Mouse (Mus musculus) right cerebral cortex, postnatal 25 days (tissue): Measurements from ENCODE around the gene Gm49396.

ENCODE experiments used
- DNase-seq: peaks from one replicate; pipeline ENCODE4 v3.0.0; 2022

Gm49396 gene

DNA sequence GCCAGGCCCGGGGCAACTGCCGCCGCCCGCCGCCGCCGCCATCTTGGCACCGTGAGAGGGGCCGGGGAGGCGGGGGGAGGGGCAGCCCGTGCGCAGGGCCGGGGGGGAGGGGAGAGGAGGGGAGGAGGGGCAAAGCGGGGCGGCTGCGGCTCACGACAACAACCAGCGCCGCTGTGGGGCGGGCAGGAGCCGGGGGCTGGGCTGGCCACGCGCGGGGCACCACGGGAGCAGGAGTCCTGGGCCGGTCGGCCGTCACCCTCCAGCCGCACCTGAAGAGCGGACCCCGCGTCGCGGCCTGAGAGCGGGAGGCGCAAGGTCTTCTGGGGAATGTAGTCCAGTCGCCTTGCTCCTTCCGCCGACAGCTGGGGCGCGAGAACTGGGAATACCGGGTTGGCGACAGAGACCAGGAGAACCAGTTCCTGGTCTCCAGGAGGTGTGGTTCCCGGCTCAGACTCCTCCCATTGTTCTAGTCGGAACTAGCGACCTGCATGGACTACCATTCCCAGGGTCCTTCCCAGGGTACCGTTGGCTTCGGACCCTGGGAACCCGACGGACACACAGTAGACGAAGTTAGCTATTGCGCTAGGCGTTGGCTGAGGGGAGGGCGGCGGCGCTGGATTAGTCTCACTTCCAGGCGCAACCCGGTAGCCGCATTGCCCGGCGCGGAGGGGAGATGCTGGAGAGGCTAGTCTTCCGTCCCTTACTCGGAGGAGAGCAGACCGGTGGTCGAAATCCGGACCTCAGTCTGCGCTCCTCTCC lies 25.7 kb downstream of the Gm49396 start, which contains the start of gene Kmt2b:
Gene Kmt2b, minus strand, starts transcription at position 51 of the 759 bp plus-strand sequence.
- DNase-seq, result peak; percentile 98

DNA sequence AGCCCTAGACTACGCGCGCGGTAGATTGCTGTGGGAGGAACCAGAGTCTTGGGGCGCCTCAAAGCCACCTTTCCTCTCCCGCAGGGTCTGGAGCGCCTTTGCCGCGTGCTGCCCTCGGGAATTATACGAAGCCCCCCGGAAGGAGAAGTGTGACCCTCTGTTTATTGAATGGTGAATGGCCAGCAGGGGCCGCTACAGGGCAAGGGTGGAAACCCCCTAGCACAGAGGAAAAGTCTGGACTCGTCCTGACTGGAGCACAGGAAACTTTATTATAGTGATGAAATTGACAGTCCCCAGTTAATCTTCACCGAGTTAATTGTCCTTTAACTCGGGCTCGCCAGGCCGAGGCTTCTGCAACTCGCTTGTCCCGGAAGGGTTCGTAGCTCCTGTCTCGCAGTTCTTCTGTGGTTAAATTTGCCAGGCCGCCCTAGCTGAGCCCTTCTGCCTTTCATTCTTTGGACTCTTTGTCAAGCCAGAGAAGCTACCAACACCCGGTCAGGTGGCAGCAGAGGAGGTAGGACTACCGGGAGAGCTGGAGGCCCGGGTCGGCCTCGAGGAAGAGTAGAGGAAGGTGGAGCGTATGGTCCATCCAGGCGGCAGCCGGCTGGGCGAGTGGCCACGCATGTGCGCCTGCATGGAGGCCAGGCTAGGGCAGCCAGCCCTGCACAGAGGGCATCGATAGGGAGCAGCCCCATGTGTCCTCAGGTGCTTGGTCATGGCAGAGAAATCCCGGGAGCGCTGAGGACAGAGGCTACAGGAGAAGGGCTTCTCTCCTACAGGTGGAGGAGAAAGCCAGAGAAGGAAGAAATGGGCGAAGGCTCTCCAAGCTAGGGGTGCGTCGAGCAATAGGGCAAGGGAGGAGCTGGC lies 26.5 kb downstream of the Gm49396 start:
- DNase-seq, result peak; percentile 78

DNA sequence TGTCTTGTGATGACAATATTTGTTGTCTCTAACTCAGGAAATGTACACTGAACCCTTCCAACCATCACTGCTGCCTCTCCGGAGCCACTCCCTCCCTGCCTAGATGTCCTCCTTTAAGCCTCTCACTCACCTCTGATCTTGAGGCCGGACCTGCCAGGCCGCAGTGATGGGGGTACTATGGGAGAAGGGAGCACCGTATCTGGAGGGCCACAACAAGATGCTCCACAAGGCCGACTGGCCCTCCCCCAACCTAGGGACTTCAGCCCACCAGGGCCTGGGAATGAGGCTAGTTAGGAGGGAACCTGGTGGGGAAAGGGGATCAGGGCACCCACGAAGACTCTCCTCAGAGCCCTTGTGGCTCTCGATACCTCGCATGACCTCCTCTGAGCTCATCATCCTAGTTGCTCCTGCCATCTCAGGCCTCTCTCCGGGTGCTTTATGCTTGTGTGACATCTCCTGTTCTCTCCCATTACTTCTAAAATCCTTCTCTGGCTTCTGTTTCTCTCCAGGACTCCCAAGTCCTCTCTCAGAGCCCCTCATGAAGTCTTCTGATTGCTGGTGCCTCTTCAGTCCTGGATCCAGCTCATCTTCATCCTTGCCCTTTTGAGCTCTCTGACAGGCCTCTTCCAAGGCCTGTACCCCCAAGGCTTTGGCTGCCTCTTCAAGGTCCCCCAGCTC lies 27.9 kb downstream of the Gm49396 start:
- no peak for DNase-seq

DNA sequence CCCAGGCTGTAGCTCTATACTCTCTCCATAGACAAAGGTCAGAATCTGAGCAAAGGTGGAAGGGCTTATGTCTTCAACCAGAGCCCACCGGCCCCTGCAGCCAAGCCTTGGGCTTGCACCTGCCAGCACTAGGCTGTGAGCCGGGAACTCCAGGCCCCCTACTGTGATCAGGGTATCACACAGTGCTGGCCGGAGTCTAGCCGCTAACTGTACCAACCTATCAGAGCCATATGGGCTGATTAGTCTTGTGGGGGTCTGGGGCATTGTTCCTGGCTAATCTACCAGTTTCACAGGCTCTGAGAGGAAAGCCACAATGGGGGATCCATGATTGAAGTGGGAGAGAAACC lies 28.4 kb downstream of the Gm49396 start:
- no peak for DNase-seq

DNA sequence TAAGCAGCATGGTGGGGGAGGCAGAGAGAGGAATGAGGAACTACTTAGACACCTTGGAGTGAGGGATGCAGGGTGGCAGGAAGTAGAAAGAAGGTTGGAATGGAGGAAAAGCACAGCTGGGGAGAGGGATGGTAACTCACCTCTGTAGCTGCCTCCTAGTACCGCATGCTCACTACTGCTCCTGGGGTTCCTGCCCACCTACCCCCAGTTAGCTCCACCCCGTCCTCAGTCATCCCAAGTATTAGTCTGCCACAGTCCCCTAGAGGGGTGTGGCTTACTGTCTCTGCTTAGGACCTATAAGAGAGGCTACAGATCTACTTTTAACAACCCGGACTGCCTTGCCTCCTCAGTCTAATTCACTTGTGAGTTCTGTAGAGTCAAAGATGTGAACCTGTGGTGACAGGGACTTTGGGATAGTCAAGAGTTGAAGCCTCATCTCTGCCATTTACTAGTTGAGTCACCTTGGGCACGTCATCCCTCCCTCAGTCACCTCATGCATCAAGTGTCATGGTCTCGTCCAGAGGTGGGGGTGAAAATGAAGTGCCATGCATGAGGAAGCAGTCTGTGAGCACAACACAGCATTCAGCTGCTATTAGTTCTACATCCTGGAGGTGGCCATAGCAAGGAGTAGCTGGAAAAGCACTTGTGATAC lies 29.8 kb downstream of the Gm49396 start:
- DNase-seq, result no peak

DNA sequence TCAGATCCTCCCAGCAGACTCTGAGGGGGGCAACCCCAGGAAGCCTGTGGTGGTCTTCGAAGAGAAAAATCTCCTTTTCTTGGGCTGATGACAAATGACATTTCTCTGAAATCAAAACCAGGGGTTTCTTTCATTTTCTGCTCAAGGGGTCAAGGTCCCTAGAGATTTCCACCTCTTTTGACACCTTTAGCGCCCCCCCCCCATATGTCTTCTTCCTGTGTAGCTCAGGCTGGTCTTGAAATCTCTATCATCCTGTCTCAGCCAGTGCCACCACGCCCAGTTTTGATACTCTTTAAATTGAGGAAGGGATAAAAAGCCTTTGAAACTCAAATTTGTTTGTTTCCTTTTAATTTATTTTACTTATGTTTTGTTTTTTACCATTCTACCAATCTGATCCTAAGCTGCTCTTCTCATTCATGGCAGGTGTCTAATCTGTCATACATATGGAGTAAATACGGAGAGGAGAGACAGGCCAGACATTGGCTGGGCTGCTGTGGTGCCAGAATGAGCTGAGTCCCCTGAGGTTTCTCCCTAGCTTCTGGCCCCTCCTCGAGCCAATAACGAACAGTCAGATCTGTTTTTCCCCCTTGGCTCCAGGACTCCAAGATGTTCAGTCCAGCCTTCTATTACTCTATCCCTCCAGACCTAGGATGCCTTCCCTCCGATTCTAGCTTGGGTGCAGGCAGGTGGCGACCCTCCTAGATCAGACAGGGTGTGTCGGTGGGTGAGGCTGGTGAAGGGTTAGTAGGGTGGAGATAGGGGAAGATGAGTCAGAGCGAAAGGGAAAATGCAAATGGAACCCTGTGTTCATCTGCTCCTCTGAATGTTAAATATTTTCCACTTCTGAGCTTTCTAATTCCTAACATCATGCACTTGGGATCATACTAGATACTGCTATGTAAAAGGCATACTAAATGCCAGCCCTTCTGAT lies 30.7 kb downstream of the Gm49396 start:
- DNase-seq, result no peak

DNA sequence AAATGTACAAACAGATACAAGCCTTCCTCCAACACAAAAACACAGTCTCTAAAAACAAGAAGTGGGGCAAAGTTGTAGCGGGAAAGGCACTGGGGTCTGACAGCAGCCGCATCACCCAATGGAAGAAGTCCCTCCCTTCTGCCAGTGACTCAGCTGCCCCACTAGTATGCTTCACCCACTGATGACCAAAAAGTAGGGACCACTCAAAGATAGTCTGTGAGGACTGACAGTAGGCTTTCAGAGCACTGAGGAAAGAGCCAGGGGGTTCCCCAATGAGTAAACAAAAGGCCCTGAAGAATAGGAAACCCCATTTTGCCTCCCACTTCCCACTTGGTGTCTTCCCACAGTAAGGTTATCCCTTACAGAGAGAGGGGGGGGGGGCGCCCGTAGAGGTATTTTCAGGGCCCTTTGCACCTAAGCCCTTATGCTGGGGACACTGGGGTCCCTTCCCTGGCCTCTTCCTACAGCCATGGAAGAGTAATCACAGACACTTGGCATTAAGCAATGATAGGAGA lies 31.4 kb downstream of the Gm49396 start:
- DNase-seq, result no peak

DNA sequence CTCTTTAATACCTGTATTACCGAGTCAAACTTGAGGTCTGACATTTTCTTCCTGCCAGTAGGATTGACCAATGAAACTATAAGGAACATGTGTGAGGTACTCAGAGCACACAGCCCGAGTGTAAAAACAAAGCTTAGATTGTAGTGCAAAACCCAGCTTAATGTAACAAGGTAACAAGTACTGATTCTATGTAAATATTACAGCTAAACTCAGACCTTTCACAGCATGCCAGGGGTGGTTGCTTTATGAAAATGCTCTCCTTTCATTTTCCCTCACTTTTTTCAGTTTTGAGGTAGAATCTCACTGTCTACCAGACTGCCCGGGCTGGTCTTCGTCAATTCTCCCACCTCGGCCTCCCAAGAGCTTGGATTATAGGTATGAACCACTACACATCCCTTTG lies 32.9 kb downstream of the Gm49396 start:
- DNase-seq, result no peak

DNA sequence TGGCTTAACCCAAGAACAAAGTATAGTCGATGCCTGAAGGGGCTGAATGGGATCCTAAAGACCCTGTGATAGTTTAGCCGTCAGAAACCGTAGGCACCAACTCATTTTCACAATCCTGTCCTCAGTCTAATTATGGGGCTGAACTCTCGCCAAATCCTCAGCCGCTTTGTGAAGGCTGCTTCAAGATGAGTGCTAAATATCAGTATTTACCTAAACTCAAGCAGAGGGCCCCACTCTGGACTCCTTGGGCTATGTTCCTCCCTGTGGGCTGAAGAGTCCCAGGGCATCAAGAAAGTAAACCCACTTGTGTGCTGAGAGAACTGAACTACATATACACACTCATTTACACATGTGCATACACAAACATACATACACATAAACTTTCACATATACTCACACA lies 33.7 kb downstream of the Gm49396 start:
- no peak for DNase-seq

DNA sequence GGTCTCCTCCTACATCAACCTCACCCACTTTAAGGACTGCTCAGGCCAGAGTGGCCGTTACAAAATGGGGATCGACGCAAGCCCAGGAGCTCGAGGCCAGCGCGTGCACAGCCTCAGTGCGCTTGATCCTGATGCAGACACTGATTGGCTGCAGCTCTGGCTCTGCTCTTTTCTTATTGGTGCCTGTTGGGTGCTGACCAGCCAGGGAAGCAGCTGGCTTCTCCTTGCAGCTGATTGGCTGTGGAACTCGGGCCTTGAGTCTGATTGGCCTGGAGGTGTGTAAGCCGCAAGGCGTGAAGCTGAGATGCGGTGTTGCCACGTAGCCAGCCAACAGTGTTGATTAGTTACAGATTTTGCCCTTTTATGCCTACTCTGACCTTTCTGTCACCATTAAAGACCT lies 35.6 kb downstream of the Gm49396 start, which contains the start of gene Zbtb32:
Gene Zbtb32, minus strand, starts transcription at position 124 of the 400 bp plus-strand sequence.
- no peak for DNase-seq

DNA sequence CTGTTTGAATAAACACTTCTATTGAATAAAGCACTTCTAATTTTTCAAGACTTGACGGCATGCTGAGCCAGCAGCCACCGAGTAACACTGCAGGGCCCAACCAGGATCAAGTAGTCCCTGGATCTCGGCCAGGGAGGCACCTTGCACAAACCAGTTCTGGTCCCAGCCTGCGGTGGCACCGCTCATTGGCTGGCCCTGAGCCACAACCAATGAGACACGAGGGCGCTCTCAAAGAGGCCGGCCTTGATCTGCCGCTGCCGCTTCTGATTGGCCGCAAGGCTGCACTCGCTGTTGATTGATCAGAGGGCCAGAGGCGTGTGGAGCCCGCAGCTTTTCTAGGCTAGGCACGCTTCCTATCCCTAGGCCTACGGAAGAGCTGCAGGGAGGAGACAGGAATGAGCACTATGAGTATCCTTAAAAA lies 36.8 kb downstream of the Gm49396 start:
- DNase-seq, result peak; percentile 88

DNA sequence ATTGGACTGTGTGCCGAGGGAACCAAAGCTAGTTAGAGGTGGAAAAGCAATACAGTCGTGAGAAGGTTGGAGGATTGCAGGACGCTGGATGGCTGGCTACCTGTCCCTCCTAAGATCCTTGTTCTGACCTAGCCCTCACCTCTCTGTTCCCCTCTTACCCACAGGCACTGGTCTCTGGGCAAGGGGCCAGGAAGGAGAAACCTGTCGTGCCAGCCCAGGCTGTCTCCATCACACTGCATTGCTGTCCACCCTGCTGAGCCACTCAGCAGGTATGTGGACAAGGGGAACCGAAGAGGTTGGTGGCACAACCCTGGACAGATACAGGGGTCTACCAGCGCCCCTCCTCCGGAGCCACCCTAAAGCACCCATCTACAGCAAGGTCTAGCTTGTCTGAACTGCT lies 37.5 kb downstream of the Gm49396 start:
- DNase-seq, result no peak

DNA sequence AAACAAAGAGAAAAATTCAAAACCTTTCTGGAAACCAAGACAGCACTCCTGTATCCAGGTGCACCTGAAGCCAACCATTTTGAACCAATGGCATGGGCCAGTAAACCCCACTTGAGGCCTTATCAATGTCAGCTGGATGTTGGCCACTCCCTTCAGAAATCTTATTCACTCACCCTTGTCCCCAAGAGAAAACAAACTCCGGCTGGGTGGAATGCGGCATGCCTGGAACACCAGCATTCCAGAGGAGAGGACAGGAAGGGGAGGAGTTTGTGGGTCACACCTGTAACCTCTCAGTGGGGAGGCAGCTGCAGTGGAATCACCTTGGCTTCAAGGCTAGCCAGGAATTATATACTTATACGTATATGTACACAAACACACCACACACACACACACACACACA lies 39.4 kb downstream of the Gm49396 start:
- DNase-seq, result no peak

DNA sequence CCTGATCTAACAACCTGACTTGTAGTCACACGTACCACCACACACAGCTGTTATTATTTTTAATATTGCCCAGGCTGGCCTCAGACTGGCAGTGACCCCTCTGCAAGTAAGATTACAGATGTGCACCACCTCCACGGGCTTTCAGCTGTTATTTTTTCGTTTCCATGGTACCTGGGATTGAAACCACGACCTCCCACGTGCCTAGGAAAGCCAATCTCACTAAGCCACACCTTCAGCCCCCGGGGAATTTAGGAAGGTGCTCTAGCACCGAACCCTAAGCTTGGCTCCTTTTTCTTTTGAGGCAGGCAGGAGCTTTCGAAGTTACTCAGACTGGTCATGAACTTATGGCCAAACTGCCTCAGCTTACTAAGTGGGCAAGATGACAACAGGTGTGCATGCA lies 41.3 kb downstream of the Gm49396 start:
- DNase-seq, result no peak

DNA sequence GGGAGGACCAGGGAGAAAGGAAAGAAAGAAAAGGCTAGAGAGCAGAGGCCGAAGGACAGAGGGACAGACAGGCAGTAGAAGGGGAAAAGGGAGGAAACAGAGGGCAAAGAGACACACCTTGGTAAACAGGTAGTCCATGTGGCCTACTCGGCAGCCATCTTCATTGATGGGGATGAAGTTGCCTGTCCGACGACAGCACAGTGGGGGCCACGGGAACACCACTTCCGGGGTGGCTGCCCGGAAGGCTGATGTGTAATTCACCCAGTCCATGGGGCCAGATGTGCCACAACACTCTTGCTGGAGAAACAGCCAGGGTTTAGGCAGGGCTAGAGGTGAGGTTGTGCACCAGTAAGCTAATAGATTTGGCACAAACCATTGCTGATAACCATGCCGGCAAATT lies 41.8 kb downstream of the Gm49396 start:
- no peak for DNase-seq

DNA sequence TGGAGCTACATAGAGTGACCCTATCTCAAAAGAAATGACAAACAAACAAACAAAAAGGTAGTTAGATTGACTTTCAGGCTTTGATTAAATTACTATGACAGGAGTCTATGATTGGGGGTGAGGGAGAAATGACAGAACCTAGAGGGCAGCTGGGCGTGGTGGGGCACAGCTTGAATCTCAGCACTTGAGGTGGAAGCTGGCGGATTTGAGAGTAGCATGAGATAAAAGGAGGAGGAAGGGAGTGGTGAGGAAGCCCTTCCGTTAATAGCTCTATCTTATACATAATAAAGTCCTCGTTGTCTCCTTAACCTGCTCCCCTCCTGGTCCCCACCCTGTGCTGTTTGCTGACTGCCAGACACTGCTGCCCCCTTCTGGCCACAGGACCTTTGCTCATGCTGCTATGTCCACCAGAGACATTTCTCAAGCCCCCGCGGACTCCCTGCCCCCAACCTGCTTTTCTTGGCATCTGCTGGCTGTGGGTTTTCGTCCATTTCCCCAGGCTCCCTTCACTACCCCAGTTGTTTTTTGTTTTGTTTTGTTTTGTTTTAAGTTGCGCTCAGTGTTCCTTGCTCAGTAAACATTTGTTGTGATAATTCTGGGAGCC lies 44.7 kb downstream of the Gm49396 start:
- no peak for DNase-seq

DNA sequence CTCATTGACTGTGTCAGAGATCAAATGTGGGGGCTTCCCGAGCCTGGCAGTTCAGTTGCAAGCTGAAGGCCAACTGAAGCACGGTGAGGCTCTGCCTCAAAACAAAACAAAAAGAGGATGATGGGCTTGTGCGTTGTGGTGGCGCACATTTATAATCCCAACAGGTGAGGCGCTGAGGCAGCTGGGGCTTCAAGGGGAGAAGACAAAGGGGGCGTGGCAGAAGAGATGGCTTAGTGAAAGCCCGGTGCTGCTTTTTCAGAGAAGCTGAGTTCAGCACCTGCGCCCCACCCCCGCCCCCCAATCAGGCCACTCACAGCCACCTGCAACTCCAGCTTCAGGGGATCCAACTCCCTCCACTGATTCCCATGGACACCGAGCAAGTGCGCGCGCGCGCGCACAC lies 45.3 kb downstream of the Gm49396 start:
- no peak for DNase-seq

DNA sequence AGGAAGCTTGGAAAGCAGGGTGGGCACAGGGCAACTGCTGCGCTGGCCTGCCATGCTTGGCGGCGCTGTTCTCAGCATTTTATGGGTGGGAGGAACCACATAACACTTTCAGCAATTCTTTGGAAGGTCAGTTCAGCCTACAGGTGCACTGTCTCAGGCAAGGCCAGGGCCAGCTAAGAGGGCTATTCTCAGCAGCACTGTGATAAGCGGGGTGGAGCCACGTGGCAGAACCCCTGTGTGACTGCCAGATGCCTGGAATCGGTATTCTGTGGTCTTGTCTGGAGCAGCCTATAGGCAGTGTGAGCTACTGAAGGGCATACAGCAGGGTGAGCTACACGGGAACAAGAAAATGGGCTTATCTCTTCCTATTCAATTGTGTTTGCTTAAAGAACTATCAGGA lies 46.9 kb downstream of the Gm49396 start:
- no peak for DNase-seq

DNA sequence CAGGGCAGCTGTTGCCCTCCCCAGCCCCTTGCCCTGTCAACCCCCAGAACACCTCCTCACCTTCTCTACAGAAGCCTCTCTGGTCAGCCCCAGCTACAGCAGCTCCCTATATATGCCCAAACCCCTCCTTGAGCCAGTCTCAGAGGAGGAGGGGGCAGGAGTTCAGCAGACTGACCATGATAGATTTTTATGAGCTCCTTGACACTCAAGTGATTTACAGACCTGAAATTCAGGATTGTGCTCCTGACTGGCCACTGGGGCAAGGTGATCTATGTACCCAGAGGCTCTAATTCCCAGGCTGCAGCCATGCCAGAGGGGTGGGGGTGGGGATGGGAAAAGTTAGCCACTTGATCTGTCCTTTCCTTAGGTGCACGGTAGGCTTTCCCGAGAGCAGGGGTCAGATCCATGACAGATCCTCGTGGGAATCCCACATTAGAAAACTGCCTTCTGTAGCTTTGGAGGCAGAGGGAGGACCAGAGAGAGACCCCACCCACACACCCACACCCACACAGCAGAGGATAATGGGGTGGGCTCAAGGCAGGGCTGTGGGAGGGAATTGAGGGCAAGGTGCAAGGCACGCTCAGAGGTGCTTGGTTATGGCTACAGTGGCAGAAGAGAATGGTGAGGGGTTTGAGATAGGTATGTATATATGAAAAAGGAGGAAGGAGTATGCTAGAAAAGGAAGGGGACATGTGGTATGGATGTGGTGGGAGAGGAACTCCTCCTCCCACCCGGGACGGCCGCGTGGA lies 49.7 kb downstream of the Gm49396 start, which contains the start of gene Upk1a:
Gene Upk1a, minus strand, starts transcription at position 194 of the 749 bp plus-strand sequence.
- DNase-seq, result no peak

DNA sequence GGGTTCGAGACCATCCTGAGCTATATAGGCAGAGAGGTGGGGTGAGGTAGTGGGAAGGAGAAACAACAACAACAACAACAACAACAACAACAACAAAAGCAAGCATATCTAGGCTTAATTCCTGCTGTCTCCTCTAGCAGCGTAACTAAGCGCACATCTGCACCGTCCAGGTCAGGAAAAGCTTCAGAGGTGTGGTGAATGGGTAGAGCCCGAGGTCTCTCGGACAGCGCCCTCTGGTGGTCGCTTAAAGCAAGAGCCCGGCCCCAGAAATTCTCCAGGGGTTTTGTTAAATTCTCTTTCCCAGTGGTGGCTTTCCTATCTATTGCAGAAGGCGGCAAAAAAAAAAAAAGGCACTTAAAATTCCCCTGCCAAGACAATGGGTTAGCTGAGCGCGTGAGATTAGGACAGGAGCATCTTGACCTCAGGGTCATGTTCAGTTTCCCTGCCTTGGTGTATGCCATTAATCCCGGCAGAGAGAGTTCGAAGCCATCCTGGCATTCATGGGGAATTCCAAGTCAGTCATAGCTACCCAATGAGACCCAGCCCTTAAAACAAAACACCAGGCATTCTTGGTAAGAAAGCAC lies 50.5 kb downstream of the Gm49396 start:
- DNase-seq, result no peak
